Mouse (Mus musculus): Measurements from ENCODE around the gene Bcl2l13. TPM values are rescaled to one million over a fixed set of nuclear protein-coding genes. Genes with fewer than 3 reads are reported as not detected.
"Not testable (repeated sequence)": the region's sequence is repeated elsewhere in the genome, so short reads cannot be mapped to it uniquely, and the experiment has no call there.

Bcl2l13 gene
- polyA plus RNA-seq, 1 experiment: 11.3 TPM

DNA sequence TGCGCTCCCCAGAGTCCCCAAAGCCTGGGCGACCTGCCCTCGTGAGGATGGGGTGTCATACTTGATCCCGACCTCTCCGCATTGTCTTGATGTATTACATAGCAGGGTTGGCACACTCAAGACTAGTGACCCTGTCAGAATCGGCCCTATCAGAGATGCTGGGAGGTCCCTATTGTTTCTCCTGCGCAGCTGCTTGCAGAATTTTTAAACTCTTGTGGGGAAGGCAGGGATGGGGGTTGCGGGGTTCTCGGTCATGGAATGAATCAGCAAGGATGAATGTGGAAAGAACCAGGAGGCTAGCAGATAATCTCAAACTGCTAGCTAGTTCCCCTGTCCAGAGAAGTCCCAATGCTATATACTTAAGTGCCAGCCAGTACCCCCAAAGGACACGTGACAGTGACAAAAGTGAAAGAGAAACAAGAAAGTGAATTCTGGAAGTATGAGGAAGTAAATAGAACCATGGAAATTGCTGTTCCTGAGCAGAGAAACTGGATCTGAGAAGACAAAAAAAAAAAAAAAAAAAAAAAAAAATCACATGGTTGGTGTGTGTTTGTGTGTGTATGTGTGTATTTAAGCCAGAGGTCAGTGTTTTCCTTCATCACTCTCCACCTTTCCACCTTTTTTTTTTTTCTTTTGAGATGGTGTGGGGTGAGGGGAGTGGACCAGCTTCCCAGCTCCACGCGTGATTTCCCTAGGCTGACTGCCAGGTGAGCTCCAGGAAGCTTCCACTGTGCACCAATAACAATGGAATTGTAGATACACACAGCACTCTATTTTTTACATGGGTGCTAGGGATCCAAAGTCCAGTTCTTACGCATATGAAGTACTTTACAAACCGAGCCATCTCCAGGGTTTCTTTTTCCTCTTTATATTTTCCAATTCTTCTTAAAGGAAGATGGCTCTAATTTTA lies 81.2 kb downstream of the Bcl2l13 start:
- DNase-seq (ENCODE audit: low read depth, low spot score): not testable (repeated sequence)
- WGBS: 5% methylated on average over 12 of the region's 14 CpGs

DNA sequence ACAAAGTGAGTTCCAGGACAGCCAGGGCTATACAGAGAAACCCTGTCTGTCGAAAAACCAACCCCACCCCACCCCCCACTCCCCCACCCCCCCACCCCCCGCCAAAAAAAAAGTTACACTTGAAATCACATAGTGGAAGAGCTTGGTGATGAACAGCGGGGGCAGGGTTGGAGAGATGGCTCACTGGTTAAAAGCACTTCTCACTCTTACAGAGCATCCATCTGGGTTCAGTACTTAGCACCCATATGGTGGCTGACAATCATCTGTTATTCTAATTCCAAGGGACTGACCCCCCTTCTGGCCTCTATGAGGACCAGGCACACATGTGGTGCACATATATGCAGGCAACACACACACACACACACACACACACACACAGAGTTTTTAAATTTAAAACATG lies 82.0 kb downstream of the Bcl2l13 start:
- no peak for DNase-seq (ENCODE audit: low read depth, low spot score)
- WGBS: 44% methylated on average over 3 of the region's 3 CpGs

DNA sequence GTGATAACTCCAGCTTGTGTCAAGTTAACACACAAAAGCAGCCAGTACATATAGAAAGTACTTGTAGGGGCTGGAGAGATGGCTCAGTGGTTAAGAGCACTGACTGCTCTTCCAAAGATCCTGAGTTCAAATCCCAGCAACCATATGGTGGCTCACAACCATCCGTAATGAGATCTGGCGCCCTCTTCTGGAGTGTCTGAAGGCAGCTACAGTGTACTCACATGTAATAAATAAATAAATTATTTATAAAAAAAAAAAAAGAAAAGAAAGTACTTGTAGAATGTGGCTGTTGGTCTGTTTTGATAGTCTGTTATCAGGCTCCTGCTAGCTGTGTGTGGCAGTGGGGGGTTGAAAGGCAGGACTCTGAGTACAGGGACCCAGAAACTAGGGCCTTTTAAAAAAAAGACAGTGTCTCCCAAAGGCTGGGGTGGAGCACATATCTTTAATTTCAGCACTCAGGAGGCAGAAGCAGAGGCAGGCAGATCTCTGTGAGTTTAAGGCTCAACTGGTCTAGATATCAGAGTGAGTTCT lies 88.8 kb downstream of the Bcl2l13 start:
- DNase-seq (ENCODE audit: low read depth, low spot score): not testable (repeated sequence)
- 80% methylated on average over 2 of the region's 2 CpGs for WGBS

DNA sequence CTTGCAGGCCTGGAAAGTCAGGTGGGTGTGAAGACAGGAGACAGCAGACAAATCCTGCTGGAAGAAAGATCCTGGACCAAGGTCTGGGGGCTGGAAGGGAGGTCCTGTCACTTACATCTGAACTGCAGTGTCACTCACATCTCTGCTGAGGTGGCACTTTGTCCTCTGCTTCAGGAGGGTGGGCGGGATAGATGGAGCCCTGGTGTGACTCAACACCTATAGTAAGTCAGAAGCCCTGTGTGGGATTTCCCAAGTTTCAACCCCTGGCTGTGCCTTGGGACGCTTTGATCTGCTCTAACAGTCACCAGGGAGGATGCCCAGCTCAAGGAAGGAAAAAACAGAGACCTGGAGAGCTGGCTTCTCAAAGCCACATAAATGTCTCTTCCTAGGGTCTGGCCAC lies 90.9 kb downstream of the Bcl2l13 start:
- WGBS: 64% methylated on average over 2 of the region's 2 CpGs
- no peak for DNase-seq (ENCODE audit: low read depth, low spot score)

DNA sequence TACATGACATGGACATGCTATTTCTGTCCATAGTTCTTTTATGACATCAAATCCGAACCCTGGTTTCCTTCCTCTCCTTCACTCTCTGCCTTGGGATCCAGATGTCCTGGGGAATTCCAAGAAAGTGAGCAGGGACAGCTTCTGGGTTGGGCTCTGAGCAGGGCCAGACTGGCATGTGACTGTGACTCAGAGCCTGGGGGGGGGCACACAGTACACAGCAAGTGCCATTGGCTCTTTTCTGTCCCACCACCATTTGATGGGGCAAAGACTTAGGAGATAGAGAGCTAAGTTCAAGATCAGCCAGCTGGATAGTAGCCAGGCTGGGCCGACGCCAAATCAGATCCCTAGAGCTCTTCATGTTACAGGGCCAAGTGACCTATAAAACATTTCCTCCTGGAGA lies 91.8 kb downstream of the Bcl2l13 start:
- DNase-seq (ENCODE audit: low read depth, low spot score): no peak
- WGBS: 15% methylated on average over 3 of the region's 3 CpGs

DNA sequence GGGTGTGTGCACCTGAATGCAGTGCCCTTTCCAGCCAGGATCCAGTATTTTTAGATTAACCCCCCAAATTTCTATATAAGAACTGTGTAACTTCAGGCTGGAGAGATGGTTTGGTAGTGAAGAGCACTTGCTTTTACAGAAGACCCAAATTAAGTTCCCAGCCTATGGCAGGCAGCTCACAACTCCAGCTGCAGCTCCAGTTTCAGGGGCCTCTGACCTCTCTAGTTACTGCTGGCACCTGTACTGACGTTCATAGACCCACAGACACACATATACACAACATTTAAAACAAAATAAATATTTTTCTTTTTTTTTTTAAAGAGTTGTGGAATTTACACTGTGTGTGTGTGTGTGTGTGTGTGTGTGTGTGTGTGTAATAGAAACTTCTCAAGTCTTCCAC lies 93.4 kb downstream of the Bcl2l13 start:
- 73% methylated on average over 1 of the region's 1 CpGs for WGBS
- no peak for DNase-seq (ENCODE audit: low read depth, low spot score)

DNA sequence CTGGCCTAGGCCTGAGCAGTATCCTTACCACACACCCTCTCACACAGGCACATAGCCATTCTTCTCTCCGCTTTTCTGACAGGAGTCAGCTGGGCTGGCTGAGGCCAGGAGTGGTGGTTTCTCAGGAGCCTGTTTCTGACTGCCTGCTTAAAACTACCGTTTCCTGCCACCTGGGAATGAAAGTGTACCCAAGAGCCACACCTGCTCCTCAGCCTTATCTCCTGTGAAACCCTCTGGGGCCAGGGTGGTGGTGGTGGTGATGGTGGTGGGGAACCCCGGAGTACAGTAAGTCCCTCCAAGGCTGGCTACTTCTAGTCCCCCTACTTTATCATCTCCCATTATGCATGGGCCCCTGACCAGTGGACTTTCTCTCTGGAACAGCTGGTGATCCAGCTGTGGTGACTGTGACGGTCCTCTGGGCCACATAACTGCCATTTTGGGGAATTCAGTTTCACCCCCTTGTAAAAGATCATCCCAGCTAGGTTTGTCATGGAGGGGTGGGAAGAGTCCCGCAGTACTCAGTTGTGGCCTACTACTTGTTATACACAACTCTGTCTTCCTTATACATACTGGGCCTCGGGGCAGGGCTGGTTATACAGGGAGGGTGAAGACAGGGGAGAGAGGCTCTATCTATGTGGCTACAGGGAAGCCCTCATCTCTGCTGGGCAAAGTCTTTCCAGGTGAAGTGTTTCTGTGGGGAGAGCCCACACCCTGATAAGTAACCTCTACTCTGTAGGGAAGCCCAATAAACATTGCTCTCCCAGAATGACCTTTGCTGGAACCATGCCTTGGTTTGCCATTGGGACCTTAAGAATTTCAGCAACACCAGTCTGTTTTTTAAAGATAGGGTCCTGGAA lies 94.7 kb downstream of the Bcl2l13 start:
- no peak for DNase-seq (ENCODE audit: low read depth, low spot score)
- WGBS: 48% methylated on average over 6 of the region's 6 CpGs

DNA sequence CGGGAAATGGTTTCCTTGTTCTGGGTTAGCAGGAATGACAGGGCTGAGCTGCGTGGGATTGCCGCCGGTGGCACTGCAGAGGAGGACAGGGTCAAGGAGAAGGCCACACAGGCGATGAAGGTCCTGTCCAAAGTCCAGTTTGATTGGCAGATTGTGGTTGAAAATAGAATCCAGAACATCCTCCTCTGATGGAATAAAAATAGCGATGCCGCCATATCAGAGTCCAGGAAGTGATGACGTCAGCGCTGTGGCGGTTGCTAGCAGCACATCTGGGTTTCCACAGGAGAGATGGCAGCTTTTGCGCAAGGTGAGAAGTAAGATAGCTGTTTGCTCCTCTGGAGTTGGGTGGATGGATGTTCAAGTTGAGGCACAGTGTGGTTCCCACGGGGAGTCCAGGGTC lies 96.6 kb downstream of the Bcl2l13 start:
- no peak for DNase-seq (ENCODE audit: low read depth, low spot score)
- 89% methylated on average over 12 of the region's 12 CpGs for WGBS

DNA sequence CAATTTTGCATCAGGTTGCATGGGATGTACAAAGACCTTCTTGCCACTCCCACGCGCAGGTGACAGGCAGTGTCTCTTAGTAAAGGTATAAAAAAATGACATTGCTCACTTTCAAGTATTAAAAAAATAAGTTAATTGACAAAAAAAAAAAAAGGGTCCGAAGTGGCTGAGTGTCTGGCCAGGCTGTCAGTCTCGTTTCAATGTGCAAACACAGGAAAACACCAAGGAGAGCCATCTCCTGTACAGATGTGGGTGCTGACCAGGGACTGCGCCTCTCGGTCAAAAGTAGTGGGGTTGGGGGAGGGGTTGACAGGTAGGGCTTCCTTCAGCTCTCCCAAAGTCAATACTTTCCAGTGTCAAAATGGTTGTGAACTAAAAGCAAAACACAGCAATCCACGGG lies 97.7 kb downstream of the Bcl2l13 start:
- no peak for DNase-seq (ENCODE audit: low read depth, low spot score)
- WGBS: 89% methylated on average over 7 of the region's 7 CpGs

DNA sequence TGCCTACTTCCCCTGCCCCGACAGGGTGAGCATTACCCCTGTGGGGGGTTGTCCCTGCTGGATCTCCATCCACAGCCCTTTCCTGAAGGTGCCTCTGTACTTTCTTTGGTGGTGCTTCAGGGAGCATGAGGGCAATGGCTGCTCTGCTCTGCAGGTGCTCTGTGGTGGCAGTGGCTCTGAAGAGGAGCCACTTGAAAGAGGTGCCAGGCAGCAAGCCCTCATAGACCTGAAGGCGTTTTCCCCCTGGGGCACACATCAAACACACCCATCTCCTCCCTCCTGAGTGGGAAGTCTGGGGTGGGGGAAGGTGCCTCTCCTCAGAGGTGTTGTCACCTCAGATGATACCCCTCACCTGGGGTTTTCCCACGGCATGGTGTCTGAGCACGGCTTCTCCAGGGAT lies 98.2 kb downstream of the Bcl2l13 start:
- DNase-seq (ENCODE audit: low read depth, low spot score): no peak
- WGBS: 78% methylated on average over 4 of the region's 4 CpGs

DNA sequence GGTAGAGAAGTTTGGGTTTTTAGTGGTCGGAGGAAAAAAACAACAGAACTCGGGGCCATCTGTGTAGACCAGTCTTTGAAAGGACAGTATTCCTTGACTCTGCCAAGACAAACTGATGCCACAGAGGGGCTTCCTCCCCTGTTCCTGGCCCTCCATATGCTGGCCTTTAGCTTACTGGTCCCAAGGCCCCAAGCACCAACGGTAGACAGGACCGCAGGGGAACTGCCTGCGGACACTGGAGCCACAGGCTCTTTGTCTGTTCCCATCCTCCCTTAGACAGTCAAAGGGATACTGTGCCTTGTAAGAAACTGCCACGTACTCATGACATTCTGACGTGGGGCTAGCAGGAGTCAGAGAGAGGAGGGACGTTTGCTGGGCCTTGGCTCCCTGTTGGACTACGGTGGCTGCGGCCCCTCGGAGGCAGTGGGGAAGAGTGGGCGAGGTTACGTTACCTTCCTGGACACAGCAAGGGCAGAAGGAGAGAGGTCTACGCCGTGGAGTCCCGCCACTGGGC lies 101.1 kb downstream of the Bcl2l13 start:
- 79% methylated on average over 16 of the region's 16 CpGs for WGBS

DNA sequence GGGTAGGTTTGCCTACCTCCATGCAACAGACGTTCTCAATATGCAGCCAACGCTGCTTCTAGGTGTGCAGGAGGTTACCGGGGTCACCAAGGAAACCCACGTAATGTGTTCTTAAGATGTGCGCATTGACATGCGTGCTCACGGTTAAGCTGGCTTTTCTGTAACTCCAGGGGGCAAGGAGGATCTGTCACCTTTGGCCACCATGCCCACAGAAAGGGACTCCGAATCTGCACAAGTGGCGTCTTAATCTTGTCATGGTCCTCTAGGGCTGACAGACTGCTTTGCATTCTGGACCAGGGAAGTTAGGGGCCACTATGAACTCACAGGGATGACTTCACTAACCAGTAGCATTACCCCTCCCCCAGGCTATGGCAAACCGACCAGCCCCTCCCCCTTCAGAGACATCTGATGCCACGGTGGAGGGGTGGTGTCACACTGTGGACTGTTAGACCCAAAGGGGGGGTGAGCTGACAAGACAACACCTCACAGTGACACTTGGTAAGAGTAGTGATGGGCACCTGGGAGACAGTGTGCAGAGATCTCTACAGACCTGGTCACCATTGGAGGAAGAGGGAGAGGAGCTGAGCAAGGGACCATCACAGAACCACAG lies 102.1 kb downstream of the Bcl2l13 start:
- DNase-seq (ENCODE audit: low read depth, low spot score): no peak
- WGBS: 90% methylated on average over 11 of the region's 11 CpGs

More for the DNA sequence above, 101.1 kb downstream of the Bcl2l13 start:
- no peak for DNase-seq (ENCODE audit: low read depth, low spot score)

DNA sequence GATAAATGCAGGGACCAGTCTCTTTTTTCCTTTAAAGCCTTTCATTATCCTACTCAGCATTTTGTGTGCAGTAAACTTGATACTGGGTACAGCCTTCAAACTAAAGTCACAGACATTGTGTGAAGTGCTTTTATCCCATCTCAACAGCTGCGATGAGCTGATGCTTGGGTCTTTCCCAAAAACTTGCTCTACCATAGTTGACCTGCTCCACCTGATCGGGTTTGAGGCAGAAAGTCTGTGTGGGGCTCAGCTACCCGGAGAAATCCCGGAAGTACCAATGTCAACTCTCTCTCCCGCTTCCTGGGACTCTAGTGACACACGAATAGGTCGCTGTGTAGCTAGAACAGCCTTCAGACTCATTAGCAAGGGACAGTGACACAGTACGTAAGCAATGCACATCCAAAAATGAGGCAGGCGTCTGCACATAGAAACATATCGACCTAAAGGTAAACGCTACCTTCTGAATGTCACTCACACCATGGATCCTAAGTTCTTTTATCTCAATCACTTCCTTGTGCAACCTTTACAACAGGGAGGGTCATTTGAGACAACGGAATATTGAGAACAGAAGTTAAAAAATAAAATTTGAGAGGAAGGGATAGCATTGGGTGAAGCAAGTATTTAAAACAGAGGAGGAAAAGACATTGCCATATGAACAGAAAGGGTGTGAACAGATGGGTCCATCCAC lies 102.9 kb downstream of the Bcl2l13 start:
- 79% methylated on average over 12 of the region's 12 CpGs for WGBS
- no peak for DNase-seq (ENCODE audit: low read depth, low spot score)

DNA sequence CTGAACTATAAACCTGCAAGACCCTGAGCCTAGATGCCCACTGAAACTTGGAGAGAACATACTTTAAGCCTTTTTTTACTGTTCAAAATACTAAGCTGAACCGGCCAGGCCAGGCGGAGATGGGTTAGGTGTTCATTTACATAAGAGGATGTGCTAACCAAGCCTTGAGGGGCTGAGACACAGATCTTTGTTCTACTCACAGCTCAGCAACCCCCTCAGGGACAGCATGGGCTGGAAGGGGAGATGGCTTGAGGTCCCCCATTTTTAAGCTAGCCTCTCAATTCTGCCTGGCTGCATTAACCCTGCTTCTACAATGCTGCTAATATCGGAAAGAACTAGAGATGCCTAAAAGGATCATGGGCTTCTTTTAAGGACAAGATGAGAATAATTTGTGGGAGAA lies 103.8 kb downstream of the Bcl2l13 start:
- WGBS: 87% methylated on average over 3 of the region's 3 CpGs

DNA sequence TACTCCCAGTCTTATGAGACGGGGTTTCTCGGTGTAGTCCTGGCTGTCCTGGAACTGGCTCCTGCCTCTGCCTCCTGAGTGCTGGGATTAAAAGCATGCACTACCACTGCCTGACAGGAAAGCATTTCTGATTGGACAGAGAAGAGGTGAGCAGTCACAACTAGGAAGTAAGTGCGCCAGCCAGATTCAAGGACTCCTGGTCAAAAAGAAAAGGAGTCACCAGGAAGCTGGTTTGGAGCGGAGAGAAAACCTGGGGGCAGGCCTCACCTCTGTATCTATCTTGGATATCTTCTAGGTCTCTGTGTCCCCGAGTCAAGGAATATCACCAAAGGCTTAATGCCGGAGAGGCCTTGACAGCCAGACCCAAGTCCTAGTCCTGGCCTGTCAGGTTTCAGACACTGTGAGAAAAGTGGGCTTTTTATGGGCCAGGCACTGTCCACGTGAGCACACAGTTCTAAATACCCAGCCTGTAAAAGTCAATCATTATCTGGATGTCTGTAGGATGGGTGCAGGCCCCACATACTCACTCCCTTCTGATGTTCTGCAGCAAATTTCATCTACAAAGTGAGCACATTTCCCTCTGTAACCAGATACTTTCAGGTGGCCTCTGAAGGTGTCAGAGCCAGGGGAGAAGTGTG lies 104.6 kb downstream of the Bcl2l13 start:
- 75% methylated on average over 7 of the region's 7 CpGs for WGBS
- DNase-seq (ENCODE audit: low read depth, low spot score): no peak

More for the DNA sequence above, 103.8 kb downstream of the Bcl2l13 start:
- DNase-seq (ENCODE audit: low read depth, low spot score): no peak

DNA sequence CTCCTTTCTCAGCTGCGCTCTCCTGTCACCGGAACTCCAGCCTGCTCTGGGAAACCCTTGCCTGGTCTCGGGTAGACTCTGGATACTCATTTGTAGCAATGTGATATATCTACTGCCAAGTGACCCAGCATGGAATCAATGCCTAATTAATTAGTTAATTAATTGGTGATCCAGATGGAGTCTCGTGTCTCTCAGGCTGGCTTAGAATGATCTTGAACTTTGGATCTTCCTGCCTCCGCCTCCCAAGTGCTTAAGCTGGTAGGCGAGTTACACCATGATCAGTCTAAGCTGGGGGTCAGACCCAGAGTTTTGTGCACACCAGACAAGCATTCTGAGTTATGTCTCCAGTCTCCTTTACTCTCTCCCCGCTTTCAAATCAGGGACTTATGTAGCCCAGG lies 105.1 kb downstream of the Bcl2l13 start:
- whole genome bisulfite sequencing: 82% methylated on average over 7 of the region's 7 CpGs

DNA sequence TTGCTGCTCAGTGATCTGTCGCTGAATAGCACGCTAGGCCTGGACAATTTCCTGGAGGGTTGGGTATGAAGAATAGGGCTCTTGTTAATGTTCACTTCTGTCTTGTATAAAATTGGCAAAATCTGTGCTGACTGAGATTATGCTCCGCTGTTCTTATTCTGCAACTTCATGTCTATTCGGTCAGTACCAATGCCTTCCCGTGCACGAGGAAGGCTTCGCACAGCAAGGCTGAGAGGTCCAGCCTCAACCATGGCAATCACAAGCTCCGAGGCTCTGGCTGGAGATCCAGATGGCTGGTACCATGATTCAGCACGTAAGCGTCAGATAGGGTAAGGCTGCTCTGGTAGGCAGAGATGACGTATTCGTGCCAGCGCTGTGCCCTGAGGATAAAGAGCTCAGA lies 105.6 kb downstream of the Bcl2l13 start:
- 93% methylated on average over 13 of the region's 13 CpGs for WGBS
- no peak for DNase-seq (ENCODE audit: low read depth, low spot score)

More for the DNA sequence above, 105.1 kb downstream of the Bcl2l13 start:
- no peak for DNase-seq (ENCODE audit: low read depth, low spot score)

Data from large intestine, adult 2 months (tissue).